Mouse (Mus musculus) liver, postnatal 0 days (tissue): ENCODE results near the gene Gm20388.

ENCODE experiments used
- CTCF ChIP-seq: sonication (generic); IDR thresholded peaks from 2 replicates; pipeline ENCODE4 v1.5.1; 2016; ENCODE audit warnings: antibody characterized with exemption, low read depth
- EP300 ChIP-seq: IDR thresholded peaks from 2 replicates; pipeline ENCODE4 v1.6.1; 2016; ENCODE audit warnings: antibody characterized with exemption, low read depth, mild to moderate bottlenecking

DNA sequence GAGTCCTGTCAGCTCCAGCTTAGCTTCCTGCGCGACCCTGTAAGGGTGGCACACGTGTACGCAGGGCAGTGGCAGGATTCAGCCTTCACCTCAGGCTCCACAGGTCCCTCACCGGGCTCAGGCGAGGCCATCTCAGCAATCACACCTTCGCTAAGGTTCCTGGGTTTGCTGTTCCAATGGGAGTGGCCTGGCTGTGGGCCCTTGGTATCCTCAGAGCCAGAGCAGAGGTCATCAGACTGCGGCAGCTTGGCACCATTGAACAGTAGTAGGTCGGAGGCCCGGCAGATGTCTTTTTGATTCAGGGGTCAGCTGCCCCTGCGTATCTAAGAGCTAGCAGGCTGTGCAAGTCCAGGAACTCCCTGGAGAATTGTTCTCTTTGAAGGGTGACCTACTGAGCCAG is 482.4 kb downstream of the Gm20388 start:
- TF ChIP-seq CTCF: no peak
- TF ChIP-seq EP300: no peak
